Mouse (Mus musculus) thymus, postnatal 4 days (tissue): ENCODE results near the gene Csnka2ip.

Experiments used
- DNase-seq: peaks from one replicate; pipeline ENCODE4 v3.0.0; 2021

Csnka2ip gene

DNA sequence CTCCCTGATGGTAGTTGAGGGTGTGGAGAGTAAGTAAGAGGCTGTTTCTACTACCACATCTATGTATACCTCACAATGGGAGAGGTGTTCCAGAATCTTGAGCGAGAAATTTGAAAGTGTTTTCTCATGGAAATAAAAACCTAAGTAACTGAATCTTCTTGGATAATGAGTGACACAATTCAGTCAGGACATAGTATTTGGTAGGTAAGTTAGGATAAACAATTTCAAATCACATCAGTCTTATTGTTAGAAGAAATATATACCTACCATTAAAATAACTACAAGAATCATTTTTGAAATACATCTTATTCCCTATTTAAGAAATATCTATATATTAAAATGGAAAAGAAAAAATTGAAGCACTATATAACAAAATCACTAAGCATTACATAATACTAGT, at the start of gene Csnka2ip:
Gene Csnka2ip, minus strand, starts transcription at position 101 of the 400 bp plus-strand sequence.
- DNase-seq, result no peak

DNA sequence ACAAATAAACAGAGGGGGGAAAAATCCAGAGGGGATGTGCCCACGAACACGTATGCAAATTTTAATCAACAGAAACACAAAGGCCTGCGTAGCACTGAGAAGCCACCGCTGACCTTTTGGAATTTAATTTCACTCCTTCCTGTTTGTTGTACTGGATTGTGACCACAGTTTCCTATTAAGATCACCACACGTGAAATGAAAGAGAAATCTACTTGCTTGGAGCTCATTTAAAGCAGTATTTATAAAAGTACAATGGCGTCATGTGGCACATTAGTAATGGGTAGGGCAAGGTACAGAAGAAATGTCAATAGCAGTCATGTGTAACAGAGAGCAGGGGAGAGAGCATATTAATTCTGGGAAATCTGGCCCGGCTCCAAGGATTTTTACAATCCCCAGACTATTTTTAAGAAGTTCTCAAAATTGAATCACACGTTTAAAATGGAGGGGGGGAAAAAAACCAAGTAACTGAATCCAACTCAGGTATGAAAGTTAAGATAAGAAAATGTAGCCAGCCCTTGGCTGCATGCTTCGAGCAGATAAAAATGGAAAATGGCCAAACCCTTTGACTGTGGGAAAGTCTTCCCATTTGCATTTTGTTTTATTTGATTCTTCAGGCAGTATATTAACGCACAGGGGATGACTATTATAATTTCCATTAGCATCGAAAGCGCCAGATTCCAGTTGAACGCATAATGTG, 47.5 kb upstream of the Csnka2ip start:
- no peak for DNase-seq

DNA sequence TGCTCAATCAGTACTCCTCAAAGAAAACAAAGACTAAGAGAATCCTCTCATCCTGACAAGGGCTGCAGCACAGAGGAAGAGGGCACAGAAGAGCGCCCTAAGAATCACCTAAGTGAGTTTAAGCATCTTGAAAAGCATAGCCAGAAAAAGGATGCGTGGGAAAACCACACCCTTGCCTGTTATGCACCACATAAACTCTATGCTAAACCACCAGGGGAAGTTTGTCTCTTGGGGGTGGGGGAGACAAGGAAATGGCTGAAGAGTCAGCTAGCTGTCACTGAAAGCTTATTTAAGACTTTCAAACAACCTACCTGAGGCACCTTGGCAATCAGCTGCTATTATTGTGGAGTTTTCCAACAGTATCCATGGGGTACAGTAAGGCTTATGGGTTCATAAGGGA, 45.6 kb upstream of the Csnka2ip start:
- no peak for DNase-seq

DNA sequence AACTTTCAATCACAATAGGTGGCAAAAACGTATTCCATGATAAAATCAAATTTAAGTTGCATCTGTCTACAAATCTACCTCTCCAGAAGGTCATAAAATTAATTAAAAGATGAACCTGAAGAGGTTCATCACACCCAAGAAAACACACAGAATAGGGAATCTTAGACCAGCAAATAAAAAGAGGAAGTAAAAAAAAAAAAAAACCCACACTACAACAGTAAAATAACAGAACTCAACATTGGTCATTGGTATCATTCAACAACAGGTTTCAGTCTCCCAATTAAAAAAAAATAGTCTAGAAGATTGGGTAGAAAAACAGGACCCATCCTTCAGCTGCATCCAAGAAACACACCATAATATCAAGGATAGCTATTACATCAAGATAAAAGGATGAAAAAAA, 32.9 kb upstream of the Csnka2ip start:
- DNase-seq, result no peak

DNA sequence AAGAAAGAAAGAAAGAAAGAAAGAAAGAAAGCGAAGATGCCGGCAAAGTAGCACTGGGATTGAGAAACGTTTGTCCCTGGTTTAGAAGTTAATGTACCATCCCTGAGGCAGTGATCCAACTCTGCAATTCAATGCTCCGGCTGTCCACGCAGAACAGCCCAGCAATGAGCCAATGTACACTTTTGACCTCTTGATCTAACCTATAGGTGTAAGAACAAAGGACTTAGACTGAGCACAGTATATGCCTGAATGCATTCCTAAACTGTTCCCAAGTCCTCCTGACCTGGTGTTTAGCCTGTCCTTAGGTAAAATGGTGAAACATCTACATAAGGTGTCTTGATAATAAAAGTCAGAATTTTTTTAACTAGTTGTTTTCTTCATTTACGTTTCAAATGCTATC, 17.9 kb upstream of the Csnka2ip start:
- DNase-seq, result no peak

DNA sequence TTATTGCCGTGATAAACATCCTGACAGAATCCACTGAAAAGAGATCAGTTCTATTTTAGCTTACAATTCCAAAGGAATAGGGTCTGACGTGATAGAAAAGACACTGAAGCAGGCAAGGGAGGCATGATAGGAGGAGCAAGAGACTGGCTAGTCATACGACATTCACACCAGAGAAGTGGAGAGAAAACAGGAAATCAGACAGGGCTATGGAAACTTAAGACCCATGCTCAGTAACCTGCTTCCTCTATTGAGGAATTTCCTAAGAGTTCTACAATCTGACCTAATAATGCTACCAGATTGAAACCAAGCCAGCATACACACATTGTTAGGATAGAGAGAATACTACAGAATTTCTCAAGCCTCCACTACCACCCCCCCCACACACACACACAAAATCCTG, 12.4 kb upstream of the Csnka2ip start:
- DNase-seq, result no peak

DNA sequence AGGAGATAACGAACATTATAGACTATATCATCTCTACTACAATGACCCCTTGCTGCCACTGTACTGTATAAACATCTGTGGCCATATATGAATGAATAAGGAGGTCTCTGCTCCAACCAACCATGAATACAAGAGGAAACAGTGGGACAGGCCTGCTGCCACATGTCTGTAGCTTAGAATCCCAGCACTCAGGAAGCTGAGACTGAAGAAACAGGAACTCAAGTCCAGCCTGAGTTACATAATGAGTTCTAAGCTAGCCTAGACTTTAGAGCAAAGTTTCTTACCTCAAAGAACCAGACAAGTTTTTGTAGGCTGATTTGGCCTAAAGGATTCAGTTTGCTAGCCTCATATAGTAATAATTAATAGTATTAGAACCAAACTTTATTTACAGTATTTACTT, 5.6 kb upstream of the Csnka2ip start:
- no peak for DNase-seq

DNA sequence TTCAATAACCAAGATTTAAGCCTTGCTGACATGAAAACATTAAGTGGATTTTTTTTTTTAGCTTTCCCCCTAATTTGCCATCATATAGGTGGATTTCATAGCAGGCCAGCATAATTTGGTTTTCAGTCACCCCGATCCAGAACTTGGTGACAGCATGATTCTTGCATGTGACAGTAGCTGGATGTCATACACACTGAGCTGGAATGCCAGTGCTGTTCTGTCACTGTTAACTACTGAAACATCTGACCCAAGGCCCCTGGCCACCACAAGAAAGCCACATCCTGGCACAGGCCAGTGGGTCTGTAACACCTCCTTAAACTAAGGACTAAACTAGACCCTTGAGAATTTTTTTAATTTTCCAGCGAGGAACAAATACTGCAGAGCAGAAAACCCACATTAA, 15.4 kb downstream of the Csnka2ip start:
- no peak for DNase-seq

DNA sequence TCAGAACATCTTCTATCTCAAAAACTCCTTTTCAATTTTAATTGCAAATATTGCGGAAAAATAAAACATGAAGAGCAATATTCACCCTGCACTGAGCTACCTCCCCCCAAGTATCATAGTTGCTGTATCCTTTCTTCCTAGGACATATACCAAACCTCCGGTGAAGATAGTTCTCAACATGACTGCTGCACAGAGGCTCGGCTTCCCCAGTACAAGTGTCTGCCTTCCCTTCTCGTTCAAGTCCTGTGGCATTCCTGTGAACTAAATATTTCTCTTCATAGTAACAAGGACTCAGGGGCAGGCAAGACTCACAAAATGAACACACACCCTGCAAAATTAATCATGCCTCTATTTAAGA, 16.0 kb downstream of the Csnka2ip start:
- no peak for DNase-seq

DNA sequence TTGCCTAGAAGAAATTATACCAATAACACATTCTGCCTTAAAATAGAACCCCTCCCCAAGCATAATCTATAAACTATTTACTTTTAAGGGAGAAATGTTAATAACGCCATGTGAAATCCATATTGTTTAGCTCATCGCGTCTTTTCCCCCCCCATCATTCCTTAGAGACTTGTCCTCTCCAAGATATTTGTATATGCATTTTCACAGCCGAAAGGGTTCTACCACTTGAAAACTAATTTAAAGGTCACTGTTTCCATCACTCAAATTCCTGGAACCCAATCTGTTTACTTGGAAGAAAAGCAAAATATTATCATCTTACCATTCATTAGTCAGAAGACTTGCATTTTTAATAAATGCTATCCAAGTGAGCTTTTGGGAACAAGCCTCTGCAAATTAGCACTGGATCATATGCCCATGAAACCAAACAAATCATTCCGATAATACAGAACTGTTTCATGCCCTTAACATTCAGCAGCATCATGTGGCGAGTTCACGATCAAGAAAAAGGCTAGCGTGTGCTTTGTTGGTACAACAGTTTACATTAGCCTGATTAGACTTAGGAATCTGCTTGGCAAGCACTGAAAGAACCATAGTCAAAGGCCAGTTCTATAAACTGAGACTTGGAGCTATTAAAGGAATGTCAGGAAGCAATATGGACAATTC, 16.5 kb downstream of the Csnka2ip start:
- no peak for DNase-seq

DNA sequence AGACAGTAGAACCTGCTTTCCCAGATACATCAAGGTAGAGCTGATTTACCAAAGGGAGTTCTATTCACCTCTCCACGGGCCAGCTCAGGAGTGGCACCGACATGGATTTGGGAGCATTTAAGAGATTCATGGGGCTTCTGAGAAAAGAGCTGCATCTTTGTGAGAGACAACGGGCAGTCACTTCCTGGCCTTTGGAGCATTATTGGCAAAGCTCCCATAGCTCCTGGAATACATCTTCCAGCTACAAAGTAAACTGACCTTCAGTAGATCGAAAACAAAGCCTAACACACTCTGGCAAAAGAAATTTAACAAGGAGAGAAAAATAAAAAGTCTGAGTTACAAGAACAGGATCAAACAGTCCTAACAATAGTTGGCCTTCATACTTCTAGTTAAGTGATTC, 17.6 kb downstream of the Csnka2ip start:
- no peak for DNase-seq

DNA sequence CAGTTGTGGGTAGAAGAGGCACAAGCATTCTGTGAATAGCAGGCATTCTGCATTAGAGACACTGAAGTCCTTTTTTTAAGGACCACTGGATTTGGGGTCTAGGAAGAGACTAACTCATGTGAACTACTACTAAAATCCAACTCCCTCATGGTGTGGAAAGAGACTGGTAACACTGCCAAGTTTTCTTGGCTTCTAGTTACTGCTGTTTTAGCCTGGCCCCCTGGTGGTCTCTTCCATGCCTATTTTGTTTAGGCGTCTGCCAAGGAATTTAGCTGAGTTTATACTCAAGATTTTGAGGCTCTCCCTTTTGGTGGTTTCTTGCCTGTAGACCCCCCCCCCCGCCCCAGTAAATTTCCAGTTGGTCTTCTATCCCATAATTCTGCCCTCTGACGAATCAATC, 18.8 kb downstream of the Csnka2ip start:
- DNase-seq, result no peak

DNA sequence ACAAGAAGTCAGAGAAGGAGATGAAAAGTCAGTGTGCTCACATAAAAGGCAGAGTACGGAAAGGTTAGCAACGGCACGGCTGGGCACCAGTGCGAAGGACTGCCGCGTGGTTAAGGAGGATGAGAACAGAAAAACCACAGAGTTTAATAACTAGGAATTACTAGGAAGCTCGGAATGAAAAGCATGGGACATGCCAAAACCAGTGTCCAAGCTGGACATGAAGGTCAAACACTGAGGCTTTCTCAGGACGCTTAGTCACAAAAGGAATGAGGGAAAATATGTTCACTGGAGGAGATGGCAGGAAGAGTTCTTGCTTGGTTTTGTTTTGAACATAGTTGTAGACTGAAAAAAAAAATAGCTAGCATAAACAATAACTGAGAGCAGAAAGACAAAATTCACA, 32.7 kb downstream of the Csnka2ip start:
- DNase-seq, result no peak

DNA sequence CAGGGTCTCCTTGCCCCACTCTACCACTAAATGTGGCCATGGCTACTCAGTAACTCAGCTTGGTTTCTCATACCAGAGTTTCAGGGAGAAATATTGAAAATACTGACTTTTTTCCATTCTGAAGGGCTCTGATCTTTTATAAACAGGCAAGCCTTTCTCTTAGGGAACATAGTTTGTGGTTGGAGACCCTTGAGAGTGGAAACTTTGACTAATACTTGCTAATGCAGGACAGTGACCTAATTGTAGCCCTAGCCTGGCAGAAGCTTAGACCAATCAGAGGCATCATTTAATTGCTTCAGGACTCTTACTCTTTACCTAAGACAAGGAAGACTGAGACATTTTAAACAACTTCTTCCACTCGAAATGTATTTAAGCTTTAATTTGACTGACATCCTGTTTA, 39.1 kb downstream of the Csnka2ip start:
- no peak for DNase-seq

DNA sequence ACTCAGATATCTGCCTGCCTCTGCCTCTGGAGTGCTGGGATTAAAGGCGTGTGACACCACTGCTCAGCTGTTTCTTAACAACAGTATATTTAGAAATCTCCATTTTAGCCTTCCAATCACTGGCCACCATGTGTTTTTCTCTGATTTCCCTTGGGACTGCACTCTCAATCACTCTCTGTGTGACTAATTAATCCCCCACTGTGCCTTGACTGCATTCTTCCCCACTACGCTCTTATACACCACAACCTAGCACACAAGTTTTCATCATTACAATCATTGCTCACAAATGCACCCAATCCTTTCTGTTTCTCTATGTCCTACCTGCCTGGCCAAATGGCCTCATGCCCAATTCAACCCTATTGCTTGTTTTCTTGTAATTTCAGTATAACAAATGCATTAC, 43.7 kb downstream of the Csnka2ip start:
- DNase-seq, result no peak

DNA sequence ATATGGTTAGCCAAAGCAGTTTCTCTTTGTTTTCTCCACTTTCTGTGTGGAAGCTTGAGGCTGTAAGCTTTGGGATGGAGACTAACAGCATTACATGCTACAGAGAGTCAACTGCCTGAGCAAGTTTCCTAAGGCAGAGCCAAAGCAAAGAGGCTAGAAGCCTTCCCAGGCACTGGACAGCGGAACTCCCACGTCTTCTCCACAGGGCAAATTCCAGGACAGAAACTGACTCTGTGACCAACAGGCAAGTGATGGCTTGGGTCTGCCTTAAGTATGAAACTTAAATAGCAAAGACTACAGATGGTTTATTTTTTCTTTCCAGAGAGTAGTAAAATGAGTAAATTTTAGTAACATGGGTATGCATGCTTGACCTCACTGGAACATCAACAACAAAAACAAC, 75.3 kb downstream of the Csnka2ip start:
- DNase-seq, result no peak

DNA sequence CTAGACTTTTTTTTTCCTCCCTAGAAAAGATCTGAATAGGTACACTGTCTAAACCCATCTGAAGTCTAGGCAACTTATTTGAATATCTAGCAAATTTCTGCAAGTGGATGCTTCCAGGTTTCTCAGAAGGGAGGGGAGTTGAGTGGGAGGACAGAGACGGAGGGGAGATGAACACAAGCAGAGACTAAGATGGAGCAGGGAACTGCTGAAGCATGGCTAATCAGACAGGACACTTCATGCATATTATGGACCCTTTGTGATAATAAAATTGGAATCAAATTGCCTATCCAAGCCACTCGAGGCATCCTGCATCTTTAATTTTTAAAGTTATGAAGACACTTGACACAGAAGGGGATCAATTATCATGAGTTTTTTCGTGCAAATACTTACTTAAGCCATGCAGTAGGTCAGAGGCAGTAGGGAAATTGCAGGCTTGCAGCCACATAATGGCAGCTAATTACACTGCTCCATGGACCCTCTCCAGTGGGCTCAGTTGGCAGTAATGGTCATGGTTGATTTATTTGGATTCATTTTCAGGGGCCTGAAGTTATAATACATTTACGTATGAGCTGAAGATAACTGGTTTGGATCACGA, 78.1 kb downstream of the Csnka2ip start:
- DNase-seq, result no peak

DNA sequence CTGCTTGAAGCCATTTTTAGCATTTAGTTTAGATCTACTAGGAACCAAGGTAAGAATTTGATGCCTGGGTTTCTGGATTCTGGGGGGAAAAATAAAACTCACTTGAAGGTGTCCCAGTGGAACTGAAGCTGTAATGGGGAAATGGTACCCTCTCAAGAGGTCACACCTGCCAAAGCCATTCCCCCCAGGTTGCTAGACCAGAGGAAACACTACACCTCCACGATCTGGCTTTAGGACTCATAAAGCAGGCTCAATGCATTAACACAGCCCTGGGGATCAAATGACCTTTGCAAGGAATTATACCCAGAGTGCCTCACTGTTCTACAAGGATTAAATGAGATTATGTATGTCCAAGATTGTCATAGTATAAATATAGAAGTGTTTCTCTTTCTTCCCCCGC, 88.8 kb downstream of the Csnka2ip start:
- DNase-seq, result no peak
